Mouse (Mus musculus) G1E (cell line): ENCODE data around the gene S100pbp. TPM values are rescaled to one million over a fixed set of nuclear protein-coding genes. Genes with fewer than 3 reads are reported as not detected.

Experiments
- ATAC-seq: 2 replicates; pipeline ENCODE4 v1.8.0; 2016; ENCODE audit warnings: mild to moderate bottlenecking; ENCODE audit not compliant: insufficient number of reproducible peaks, poor library complexity, low FRiP score, severe bottlenecking; ENCODE audit errors: extremely low read depth
- DNase-seq: peaks from one replicate; pipeline ENCODE4 v3.0.0; 2012; ENCODE audit warnings: low spot score
- H3K27me3 ChIP-seq: 2 replicates; pipeline ENCODE4 v1.6.1; 2012; ENCODE audit warnings: mild to moderate bottlenecking, low read length, inconsistent platforms; ENCODE audit not compliant: insufficient read depth
- H3K36me3 ChIP-seq: replicated peaks from 2 replicates; pipeline ENCODE3; 2012; ENCODE audit warnings: mild to moderate bottlenecking, inconsistent platforms
- H3K4me1 ChIP-seq: 2 replicates; pipeline ENCODE4 v1.6.1; 2012; ENCODE audit warnings: low read depth, low read length, inconsistent platforms, mixed read lengths; ENCODE audit not compliant: insufficient read depth
- H3K4me3 ChIP-seq: 2 replicates; pipeline ENCODE4 v1.5.1; 2012; ENCODE audit warnings: low read depth, mild to moderate bottlenecking, inconsistent platforms, low read length, moderate library complexity, mixed read lengths
- H3K9me3 ChIP-seq: replicated peaks from 2 replicates; pipeline ENCODE4 v1.6.1; 2012; ENCODE audit warnings: inconsistent platforms
- CTCF ChIP-seq: IDR thresholded peaks from 2 replicates; pipeline ENCODE4 v1.5.1; 2012; ENCODE audit warnings: low read depth, low read length, inconsistent platforms, mixed read lengths
- GATA1 ChIP-seq: IDR thresholded peaks from 2 replicates; pipeline ENCODE4 v1.6.1; 2012; ENCODE audit warnings: borderline replicate concordance, low read length, inconsistent platforms, mixed read lengths
- GATA2 ChIP-seq: IDR thresholded peaks from 2 replicates; pipeline ENCODE4 v1.6.1; 2012; ENCODE audit warnings: low read depth, low read length, inconsistent platforms, borderline replicate concordance
- POLR2AphosphoS5 ChIP-seq: IDR thresholded peaks from 2 replicates; pipeline ENCODE4 v1.6.1; 2012; ENCODE audit warnings: low read depth, low read length, inconsistent platforms; ENCODE audit not compliant: insufficient replicate concordance
- TAL1 ChIP-seq: conservative IDR thresholded peaks from 2 replicates; pipeline ENCODE4 v1.6.1; 2012; ENCODE audit warnings: low read depth, low read length, inconsistent platforms, mixed read lengths
- polyA plus RNA-seq: library from polyadenylated mRNA; stranded (reverse); fragments of >175 nt; gene quantifications from 2 replicates; pipeline ENCODE4 v1.2.3, GENCODE M21; 2012
- total RNA-seq, 2 experiments: library from RNA; stranded (forward) in 1 of 2; stranded (reverse) in 1 of 2; fragments of 200-1000 nt in 1 of 2; fragments of >200 nt in 1 of 2; fragmentation: Nextera tagmentation in 1 of 2; gene quantifications; 2 replicates each; pipeline ENCODE4 v1.2.3; 2014 to 2017

Gene S100pbp
- total and polyA plus RNA-seq, 3 experiments = 4.5 to 124 (median 57.6) TPM

- Histone ChIP-seq H3K9me3 (no peaks in the 10 kb centered on the region), H3K36me3 (peaks cover 57% of the 10 kb centered on the region), H3K4me3 (peak overlapping the region; percentile 57; the same call in 1 of the 2 replicates), H3K27me3 (no peaks in the 10 kb centered on the region), H3K4me1 (peaks cover 91% of the 10 kb centered on the region)
- TF ChIP-seq GATA2 = no peak
- no peak for TF ChIP-seq POLR2AphosphoS5
- TF ChIP-seq CTCF = no peak
- TF ChIP-seq GATA1 = no peak
- TF ChIP-seq TAL1 = peak; percentile 94
- DNase-seq (no peak), ATAC-seq (peak; percentile 62)
These were observed 45.0 kb upstream of the S100pbp start for GRCm38 (mm10) chr4:129234488-129234887.

GRCm38 (mm10) chr4:129232561-129233360 is 43.2 kb upstream of the S100pbp start:
- H3K9me3 ChIP-seq = no peaks in the 10 kb centered on the region
- TF ChIP-seq CTCF (no peak), GATA1 (no peak), TAL1 (no peak)
- DNase-seq = no peak
- peaks cover 93% of the 10 kb centered on the region for H3K4me1 ChIP-seq
- ATAC-seq = no peak
- H3K27me3 ChIP-seq = no peaks in the 10 kb centered on the region
- peaks cover 65% of the 10 kb centered on the region for H3K36me3 ChIP-seq
- H3K4me3 ChIP-seq = peak overlapping the region; percentile 68; the same call in 1 of the 2 replicates

- Histone ChIP-seq H3K36me3 (peaks cover 70% of the 10 kb centered on the region), H3K4me3 (peak overlapping the region; percentile 68), H3K9me3 (no peaks in the 10 kb centered on the region), H3K27me3 (no peaks in the 10 kb centered on the region), H3K4me1 (peaks cover 93% of the 10 kb centered on the region)
- DNase-seq (peak; percentile 74), ATAC-seq (peak; percentile 37)
- TF ChIP-seq GATA2 = no peak
- TF ChIP-seq TAL1 = peak; percentile 24
These were observed 42.3 kb upstream of the S100pbp start for GRCm38 (mm10) chr4:129231594-129232450.

- peaks cover 75% of the 10 kb centered on the region for H3K36me3 ChIP-seq
- TF ChIP-seq GATA2 (no peak), GATA1 (no peak), POLR2AphosphoS5 (no peak), TAL1 (no peak), CTCF (no peak)
- peak overlapping the region; percentile 68; the same call in 1 of the 2 replicates for H3K4me3 ChIP-seq
- peak; percentile 9; the same call in 1 of the 2 replicates for ATAC-seq
- no peaks in the 10 kb centered on the region for H3K27me3 ChIP-seq
- H3K9me3 ChIP-seq = no peaks in the 10 kb centered on the region
- peaks cover 94% of the 10 kb centered on the region for H3K4me1 ChIP-seq
- no peak for DNase-seq
These were observed 41.4 kb upstream of the S100pbp start for GRCm38 (mm10) chr4:129230926-129231325.

- Histone ChIP-seq H3K9me3 (no peaks in the 10 kb centered on the region), H3K4me3 (no peak overlapping the region; the same call in 1 of the 2 replicates), H3K4me1 (peaks cover 91% of the 10 kb centered on the region), H3K27me3 (no peaks in the 10 kb centered on the region), H3K36me3 (peaks cover 93% of the 10 kb centered on the region)
- TF ChIP-seq CTCF (no peak), GATA2 (no peak), TAL1 (no peak), POLR2AphosphoS5 (no peak), GATA1 (no peak)
- no peak for ATAC-seq
- DNase-seq = no peak
These were observed 38.5 kb upstream of the S100pbp start for GRCm38 (mm10) chr4:129227985-129228381.

- ATAC-seq = no peak
- TF ChIP-seq TAL1 (no peak), GATA2 (no peak), POLR2AphosphoS5 (no peak), CTCF (no peak), GATA1 (no peak)
- Histone ChIP-seq H3K9me3 (no peaks in the 10 kb centered on the region), H3K4me3 (peak overlapping the region; percentile 25; the same call in 1 of the 2 replicates), H3K4me1 (peaks cover 91% of the 10 kb centered on the region), H3K27me3 (no peaks in the 10 kb centered on the region), H3K36me3 (peaks cover 93% of the 10 kb centered on the region)
- no peak for DNase-seq
These were observed 37.9 kb upstream of the S100pbp start for GRCm38 (mm10) chr4:129227170-129227984.
